Mouse (Mus musculus) urinary bladder, postnatal 25 days (tissue): ENCODE measurements at regions not wholly inside any gene's neighbourhood (a gene's known extent, or its start where the extent isn't known, plus 50 kb on each side); places are given as distances from the start of the nearest gene placed in this dataset.

Source experiments
- DNase-seq: peaks from one replicate; pipeline ENCODE4 v3.0.0; 2022; ENCODE audit warnings: low spot score

DNA sequence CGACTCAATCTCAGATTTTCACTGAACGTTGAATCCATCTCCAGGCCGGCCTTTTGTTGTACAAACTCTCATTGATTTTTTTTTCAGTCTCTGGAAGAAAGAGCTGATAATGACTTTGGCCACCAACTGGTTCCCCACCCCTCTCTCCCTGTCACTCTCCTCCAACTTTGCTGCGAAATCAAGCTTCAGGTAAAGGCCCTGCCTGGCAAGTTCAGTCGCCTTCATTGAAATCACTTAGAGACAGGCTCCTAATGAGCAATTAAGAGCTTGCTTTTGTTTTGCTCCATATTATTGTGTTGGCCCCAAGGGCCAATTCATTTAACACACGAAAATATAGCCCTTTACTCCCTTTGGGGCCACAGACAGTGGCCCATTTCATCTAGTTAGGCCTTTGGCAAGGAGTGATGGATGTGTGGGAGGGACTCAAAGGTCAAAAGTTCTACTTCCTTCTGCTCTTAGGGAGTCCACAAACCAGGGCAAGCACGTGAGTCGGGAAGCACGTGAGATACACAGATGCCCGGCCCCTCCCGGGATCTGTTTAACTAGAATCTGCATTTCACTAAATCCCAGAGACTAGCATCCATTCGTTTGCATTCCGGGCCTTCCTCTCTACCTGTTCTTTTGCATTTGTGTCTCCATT lies 120.0 kb downstream of the Dact1 start:
- DNase-seq: no peak

- no peak for DNase-seq
These were observed 120.6 kb downstream of the Dact1 start for GRCm38 (mm10) chr12:71430331-71430730.

DNA sequence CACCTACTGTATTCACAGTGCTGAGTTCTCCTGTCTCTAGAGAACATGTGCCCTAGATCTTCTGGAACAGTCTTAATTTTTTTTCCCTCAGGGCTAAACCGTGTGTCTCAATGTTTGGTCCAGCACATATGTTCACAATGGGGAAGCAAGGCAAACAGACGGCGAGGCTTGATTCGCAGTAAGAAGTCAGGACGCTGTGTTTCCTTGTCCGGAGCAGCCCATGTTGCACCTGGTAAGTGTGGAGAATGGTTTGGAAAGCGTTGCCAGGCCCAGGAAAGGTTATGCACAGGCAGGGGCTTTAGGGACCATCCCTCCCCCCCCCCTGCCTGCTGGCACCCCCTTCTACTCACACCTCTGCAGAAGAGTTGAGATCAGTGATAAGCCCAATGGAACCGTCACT lies 121.4 kb downstream of the Dact1 start:
- DNase-seq: no peak

GRCm38 (mm10) chr12:71433549-71434200 lies 124.0 kb downstream of the Dact1 start:
- DNase-seq: no peak

- DNase-seq: no peak
These were observed 128.6 kb downstream of the Dact1 start for GRCm38 (mm10) chr12:71438254-71438653.

GRCm38 (mm10) chr12:71440863-71441262 lies 131.2 kb downstream of the Dact1 start:
- DNase-seq: no peak

DNA sequence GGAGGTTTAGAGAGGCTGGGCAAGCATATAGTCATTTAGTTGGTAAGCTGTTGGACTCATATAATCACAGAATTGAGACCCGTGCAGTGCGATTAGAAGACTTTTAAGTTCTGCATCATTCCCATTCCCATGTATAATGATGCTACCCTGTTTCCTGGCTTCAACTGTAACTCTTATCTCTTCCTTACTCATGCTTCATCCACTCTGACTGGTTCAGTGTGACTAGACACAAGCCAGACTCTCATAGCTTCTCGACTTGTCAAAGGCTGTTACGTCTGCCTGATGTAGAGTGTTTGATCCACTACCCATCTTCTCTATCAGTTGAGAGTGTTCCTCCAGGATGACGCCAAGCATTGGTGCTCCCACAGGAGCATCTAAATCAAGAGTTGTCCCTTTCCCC lies 131.6 kb downstream of the Dact1 start:
- no peak for DNase-seq

GRCm38 (mm10) chr12:71446177-71446891 lies 136.7 kb downstream of the Dact1 start:
- no peak for DNase-seq

GRCm38 (mm10) chr12:71446892-71447268 lies 137.2 kb downstream of the Dact1 start:
- no peak for DNase-seq

- no peak for DNase-seq
These were observed 139.3 kb downstream of the Dact1 start for GRCm38 (mm10) chr12:71449032-71449431.

DNA sequence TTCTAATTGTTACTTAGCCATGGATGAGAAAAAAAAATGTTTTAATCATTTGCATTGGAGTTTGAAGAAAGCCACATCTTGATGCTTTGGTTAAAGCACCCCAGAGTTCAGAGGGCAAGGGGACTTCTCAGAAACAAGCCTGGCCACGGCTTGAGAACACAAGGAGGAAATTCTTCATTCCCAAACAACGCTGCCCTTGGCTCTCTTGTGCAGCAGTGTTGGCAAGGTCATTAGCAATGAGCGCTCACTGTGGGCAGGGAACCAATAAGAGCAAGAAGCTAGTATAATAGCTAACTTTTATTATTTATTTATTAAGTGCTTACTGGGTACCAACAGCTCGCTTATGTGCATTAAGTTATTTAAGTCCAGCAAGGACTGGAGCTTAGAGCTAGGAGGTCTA lies 140.4 kb downstream of the Dact1 start:
- DNase-seq: no peak

DNA sequence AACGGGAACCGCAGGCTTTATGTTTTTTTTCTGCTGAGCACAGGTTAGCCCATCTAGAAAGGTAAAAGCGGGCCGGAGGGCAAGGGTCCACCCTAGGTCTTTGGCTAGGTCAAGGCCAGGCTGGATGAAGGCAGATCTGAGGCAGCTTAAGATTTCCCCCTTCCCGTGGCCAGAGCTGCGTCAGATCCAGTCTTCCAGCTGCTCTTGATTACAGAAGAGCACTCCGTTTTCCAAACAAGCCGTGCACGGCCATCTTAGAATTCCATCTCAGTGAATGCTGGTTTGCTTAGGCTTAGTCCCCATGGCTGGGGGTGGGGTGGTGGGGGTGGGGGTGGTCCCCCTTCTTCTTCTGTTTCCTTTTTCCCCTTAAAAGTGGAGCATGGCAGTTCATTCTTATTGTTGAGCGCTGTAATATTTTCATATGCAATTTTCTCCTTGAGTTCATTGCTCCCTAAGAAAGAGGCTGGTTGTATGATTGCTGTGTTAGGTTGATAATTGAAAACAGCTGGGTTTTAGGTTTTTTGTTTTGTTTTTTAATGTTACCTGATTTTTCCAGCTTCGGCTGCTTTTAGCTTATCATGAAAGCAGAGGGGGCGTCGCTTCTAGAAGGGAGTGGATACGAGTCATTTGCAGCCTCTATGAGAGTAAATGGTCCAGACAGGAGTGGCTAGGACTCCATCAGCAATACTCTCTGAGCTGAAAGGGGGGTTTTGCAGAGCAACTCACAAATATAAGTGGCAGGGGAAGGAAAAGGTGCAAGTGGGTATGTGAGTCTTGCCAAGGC lies 141.2 kb downstream of the Dact1 start:
- DNase-seq: no peak

DNA sequence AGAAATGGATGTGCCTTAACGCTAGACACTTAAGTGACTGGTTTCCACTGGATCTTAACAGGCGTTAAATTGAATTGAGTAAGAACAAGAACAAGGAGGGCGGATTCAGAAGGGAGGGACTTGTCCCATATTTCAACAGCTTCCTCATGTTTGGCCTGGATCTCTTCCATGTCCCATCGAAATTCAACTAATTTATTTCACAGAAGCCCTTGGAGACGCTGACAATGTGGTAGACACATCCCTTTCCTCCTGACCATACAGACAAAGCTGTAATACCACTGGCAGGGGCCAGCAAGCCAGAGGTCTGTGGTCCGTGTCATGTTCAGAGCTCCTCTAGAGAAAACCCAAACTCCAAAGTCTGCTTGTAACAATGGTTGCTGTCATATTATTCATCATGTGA lies 147.2 kb downstream of the Dact1 start:
- no peak for DNase-seq

DNA sequence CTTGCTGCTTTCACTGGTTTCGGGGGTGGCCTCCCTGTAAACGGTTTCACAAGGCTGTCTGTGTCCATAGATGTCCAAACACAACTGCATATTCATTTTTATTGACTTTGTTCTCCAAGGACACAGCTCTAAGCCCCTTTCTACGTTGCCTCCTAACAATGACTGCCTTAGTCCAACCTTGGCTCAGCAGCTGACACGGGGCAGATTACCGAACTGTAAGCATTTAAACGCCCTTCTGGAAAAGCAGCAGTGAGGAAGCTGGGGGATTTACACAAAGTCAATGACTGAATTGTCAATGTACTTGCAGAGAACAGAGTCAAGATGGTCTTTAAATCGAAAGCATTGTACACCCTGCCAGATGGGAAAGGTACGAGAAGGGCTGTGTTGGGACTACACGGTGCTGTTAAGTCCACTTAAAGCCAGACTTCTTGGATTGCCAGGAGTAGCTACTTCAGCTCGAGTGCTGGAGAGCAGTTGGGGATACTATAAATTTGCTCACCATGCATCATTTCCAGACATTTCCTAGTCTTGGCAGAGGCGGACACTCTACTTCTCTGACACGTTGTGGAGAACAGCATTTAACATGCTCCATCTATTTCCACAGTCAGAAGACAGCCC lies 149.0 kb downstream of the Dact1 start:
- no peak for DNase-seq

DNA sequence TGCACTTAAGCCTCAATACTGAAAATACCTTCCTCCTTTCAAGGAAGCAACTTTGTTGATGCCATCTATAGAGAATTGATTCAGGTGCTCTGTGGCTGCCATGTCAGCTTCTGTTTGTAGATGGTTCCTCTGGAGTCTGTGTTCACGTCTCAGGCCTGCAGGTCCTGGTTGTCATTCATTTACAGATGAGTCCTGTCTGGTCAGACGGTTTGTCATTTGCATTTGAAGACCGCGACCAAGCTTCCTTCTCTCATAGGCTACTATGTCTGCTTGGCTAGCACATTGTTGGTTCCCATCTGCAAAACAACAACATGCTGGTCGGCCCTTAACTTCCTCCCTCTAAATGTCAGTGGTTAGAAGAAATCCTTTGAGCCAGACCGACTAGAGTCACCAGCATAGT lies 151.0 kb downstream of the Dact1 start:
- DNase-seq: no peak

GRCm38 (mm10) chr12:71467820-71468219 lies 158.1 kb downstream of the Dact1 start:
- DNase-seq: no peak

DNA sequence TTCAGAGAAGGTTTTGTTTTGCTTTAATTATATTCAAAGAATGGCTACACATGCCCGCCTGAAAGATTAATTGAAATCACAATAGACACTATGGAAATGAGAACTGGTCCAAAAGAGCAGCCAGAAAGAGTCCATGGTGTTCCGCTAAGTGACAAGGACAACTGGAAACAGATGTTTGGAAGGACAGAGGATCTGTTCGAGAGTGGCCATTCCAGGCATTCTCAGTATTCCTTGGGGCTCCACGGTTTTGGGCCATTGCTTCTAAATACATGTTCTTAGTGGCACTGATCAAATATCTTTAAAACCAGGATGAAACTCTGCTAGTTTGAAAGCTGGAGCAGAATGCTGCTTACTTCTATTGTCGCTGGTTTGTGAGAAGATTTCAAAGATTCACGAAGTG lies 158.6 kb downstream of the Dact1 start:
- no peak for DNase-seq

DNA sequence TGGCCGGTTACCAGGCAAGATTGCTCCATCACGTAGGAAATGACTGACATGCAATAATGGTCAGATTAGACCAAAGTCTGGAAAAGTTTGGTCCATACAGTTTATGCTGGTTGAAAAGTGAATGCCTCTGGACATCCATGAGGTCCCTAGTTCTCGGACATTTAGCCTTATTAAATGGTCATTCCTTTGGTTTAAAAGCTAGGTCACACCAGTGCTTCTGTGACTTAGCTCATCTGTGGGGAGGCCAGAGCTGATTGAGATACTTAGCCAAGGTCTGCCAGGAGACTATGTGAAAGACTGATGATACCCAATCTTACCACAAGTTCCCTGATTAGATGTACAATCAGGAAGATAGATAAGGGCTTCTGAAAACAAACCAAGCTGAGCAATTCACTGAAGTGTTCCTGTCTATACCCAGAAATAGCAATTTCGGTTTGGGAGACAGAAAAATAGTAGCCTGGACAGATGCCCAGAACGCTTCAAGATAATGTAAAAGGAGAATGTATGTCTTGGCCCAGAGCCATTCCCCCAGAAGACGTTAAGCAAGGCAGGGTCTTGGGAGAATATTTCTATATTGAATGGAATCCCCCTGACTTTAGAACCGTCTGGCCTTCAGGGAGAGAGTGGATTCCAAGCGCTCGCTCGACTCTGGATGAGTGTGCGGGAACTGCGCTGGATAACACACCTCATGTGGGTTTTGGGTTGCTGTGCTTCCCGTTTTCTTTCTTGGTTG lies 161.5 kb downstream of the Dact1 start:
- DNase-seq: no peak

DNA sequence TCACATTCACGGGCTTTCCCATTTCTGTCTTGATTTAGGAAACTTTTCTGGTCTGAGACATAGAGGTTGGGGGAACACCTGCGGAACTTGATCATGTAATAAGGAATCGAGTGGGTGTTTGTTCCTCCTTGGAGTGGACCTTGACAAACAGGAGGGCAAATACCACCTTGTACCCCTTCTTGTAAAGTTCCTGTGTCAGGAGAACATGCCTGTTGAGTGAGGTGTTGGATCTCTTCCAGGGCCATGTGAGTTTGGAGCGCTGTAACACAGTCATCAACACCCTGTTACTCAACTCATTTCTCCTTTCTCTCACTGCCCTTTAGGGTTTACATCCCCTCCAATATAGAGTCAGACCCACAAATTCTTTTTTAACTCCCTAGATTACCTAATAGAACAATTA lies 162.0 kb downstream of the Dact1 start:
- no peak for DNase-seq

GRCm38 (mm10) chr12:71476238-71476637 lies 166.6 kb downstream of the Dact1 start:
- no peak for DNase-seq

DNA sequence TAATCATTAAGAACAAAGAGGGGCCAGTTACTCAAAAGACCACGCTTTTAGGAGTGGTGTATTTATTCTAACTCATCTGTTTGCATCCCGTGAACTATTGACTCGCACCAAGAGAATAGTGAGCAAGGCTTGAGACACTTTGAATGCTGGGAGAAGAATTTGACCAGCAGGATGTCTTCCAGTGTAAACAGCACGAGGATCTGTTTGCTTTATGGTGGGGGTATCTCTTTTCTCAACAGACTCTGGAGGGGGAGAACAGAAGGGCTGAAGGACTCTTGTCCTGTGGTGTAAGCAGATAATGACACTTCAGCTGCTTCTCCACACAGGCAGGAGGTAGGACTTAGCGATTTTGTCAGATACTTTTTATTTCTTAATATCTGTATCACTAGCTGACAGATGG lies 168.0 kb downstream of the Dact1 start:
- no peak for DNase-seq

GRCm38 (mm10) chr12:71481371-71481770 lies 171.7 kb downstream of the Dact1 start:
- DNase-seq: no peak
